Mouse (Mus musculus) ES-Bruce4 (cell line): ENCODE measurements around the gene Icam1.

ENCODE experiments used
- CTCF ChIP-seq: IDR thresholded peaks from one replicate; pipeline ENCODE4 v1.8.1; 2011; ENCODE audit warnings: low read depth, low read length
- EP300 ChIP-seq: IDR thresholded peaks from 2 replicates; pipeline ENCODE4 v1.6.1; 2011; ENCODE audit warnings: low read depth, low read length; ENCODE audit not compliant: insufficient read depth
- POLR2A ChIP-seq: IDR thresholded peaks from one replicate; pipeline ENCODE4 v1.8.1; 2011; ENCODE audit warnings: low read length; ENCODE audit not compliant: insufficient read depth

DNA sequence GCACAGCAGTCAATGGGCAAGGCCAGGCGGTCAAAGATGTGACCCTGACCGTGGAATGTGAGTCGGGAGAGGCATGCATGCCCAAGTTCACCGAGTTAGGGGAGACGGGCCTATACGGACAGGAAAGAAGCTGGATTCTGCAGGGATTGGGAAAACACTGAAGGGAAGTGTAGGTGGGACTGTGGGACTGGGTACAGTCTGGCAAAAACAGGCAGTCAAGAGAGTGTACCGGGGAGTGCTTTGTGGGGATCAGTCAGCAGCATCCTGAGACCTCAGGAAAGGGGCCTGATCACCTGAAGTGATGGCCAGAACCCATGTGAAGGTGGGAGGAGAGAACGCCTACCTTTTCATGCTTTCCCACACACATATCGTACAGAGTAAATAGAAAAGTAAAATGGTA, 19.8 kb downstream of the Icam1 start:
- no peak for TF ChIP-seq CTCF
- no peak for TF ChIP-seq POLR2A
- TF ChIP-seq EP300: no peak
